Mouse (Mus musculus): ENCODE measurements at regions not wholly inside any gene's neighbourhood (a gene's known extent, or its start where the extent isn't known, plus 50 kb on each side); places are given as distances from the start of the nearest gene placed in this dataset.

DNA sequence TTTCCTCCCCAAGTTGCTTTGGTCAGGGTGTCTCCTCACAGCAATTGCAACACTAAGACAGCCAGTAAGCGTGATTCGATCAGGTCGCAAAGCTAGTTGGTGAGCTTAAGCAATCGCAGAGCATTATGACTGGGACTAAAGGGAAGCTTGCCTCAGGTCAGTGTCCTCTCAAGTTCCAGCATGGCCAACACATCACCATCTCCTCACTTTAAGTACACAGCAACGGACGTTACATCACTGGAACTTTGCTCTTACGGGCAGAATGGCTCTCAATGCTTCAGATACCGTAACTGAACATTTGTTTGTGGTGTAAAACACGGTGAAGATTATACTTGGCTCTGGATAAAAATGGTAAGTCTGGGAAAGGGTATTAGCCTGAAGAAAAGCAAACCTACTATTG is 106.7 kb downstream of the Sptssa start:
- H3K4me3 ChIP-seq (ENCODE audit: insufficient read depth in 1 of 2, low read depth in 1 of 2, low read length in 2 of 2, poor library complexity in 1 of 2, severe bottlenecking in 1 of 2), result no peak overlapping the region
- no peak overlapping the region for H3K27ac ChIP-seq (ENCODE audit: insufficient read depth, low read depth, low read length, poor library complexity, severe bottlenecking)
- H3K36me3 ChIP-seq (ENCODE audit: control insufficient read depth, insufficient read depth, low read length, poor library complexity, severe bottlenecking), result no peaks in the 10 kb centered on the region
- in situ Hi-C loops (cut with MboI; ENCODE audit: low sequenced_read_pairs in 2 of 2, unreplicated experiment in 2 of 2), result loop anchor here in 1 of 2 experiments (25.0 kb wide), 1 partner anchor 1637 kb away; no protein-coding TSS in a partner anchor
- TF ChIP-seq ZC3H11A (IDR thresholded peaks at IDR 0.05; ENCODE audit: borderline replicate concordance, low read depth, low read length) (no peak), CHD2 (IDR thresholded peaks at IDR 0.05; ENCODE audit: low read depth, low read length) (no peak), HCFC1 (IDR thresholded peaks at IDR 0.05; ENCODE audit: borderline replicate concordance, insufficient read depth, low read length) (no peak), MAFK (IDR thresholded peaks at IDR 0.05; ENCODE audit: insufficient read depth, low read depth, low read length) (no peak), ZNF384 (IDR thresholded peaks at IDR 0.05; ENCODE audit: low read depth, low read length) (no peak)
- no peaks in the 10 kb centered on the region for H3K9me3 ChIP-seq (ENCODE audit: control insufficient read depth, insufficient read depth, low read depth, low read length)
- H3K4me1 ChIP-seq (ENCODE audit: control insufficient read depth in 2 of 2, insufficient read depth in 2 of 2, low read length in 2 of 2, poor library complexity in 1 of 2), result peaks cover 0 to 2% of the 10 kb centered on the region in 2 experiments; a peak in 1 of 4 replicates
- H3K9ac ChIP-seq (ENCODE audit: insufficient read depth, low read depth, low read length, poor library complexity, severe bottlenecking), result no peak overlapping the region
- DNase-seq (ENCODE audit: low read depth, low spot score), result no peak

DNA sequence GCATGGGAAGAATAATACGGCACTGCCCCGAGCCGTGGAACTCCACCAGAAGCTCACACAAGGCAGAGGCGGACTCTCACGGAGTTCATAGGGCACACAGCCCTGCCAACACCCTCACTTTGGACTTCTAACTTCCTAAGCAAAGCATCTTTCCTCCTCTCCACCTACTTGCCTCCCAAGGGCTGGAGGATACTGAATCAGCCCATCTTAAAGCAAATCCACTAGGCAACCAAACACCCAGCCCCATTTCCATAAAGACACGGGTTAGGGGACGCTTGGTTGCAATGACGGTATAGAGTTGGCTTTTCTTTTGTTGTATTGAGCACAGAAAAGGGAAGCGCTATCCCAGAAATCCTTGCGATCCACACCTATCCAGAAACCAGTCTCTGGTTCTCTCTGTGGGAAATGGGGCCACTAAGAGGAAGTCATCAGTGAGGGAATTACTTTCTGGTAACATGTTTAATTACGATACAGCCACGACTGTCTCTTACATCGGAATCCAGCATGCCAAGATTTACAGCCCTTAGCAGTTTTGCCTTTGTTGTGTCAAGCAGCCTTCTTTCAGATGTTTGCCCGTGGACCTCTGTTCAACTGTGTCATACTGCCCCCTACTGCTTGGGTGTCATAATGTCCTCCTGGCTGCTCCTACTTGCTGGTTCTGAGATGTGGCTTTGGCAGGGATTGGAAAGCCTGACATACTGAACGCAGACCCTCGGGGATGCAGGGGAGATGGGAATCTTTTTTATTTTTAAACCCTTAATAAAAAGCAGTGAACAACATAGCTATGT is 110.4 kb downstream of the Sptssa start:
- no peak for TF ChIP-seq MAFK (IDR thresholded peaks at IDR 0.05; ENCODE audit: insufficient read depth, low read depth, low read length)
- no peak for TF ChIP-seq CHD2 (IDR thresholded peaks at IDR 0.05; ENCODE audit: low read depth, low read length)
- TF ChIP-seq ZC3H11A (IDR thresholded peaks at IDR 0.05; ENCODE audit: borderline replicate concordance, low read depth, low read length), result peak; percentile 84; the same call in 1 of the 2 replicates
- TF ChIP-seq ZNF384 (IDR thresholded peaks at IDR 0.05; ENCODE audit: low read depth, low read length), result no peak
- TF ChIP-seq HCFC1 (IDR thresholded peaks at IDR 0.05; ENCODE audit: borderline replicate concordance, insufficient read depth, low read length), result no peak
- Histone ChIP-seq H3K36me3 (ENCODE audit: control insufficient read depth, insufficient read depth, low read length, poor library complexity, severe bottlenecking) (no peaks in the 10 kb centered on the region), H3K4me3 (ENCODE audit: insufficient read depth in 1 of 2, low read depth in 1 of 2, low read length in 2 of 2, poor library complexity in 1 of 2, severe bottlenecking in 1 of 2) (no peak overlapping the region), H3K9me3 (ENCODE audit: control insufficient read depth, insufficient read depth, low read depth, low read length) (no peaks in the 10 kb centered on the region), H3K27ac (ENCODE audit: insufficient read depth, low read depth, low read length, poor library complexity, severe bottlenecking) (no peak overlapping the region), H3K9ac (ENCODE audit: insufficient read depth, low read depth, low read length, poor library complexity, severe bottlenecking) (no peak overlapping the region), H3K4me1 (ENCODE audit: control insufficient read depth in 2 of 2, insufficient read depth in 2 of 2, low read length in 2 of 2, poor library complexity in 1 of 2) (peaks cover 0 to 2% of the 10 kb centered on the region in 2 experiments; a peak in 1 of 4 replicates)
- DNase-seq (ENCODE audit: low read depth, low spot score), result peak; percentile 74
- in situ Hi-C loops (cut with MboI; ENCODE audit: low sequenced_read_pairs in 2 of 2, unreplicated experiment in 2 of 2), result no loop called here

DNA sequence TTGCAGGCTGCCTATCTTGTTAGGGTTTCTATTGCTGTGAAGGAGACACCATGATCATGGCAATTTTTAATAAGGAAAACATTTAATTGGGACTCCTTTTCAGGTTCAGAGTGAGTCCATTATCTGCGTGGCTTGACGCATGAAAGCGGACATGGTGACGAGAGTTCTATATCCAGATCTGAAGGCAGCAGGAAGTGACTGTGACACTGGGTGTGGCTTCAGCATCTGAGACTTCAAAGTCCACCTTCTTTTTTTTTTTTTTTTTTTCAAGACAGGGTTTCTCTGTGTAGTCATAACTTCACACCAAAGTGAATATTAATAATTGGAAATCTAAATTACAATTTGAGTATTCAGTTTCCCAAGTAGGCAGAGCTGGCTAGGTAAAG is 118.1 kb downstream of the Sptssa start:
- Histone ChIP-seq H3K4me1 (ENCODE audit: control insufficient read depth in 2 of 2, insufficient read depth in 2 of 2, low read length in 2 of 2, poor library complexity in 1 of 2) (no peaks in the 10 kb centered on the region), H3K9ac (ENCODE audit: insufficient read depth, low read depth, low read length, poor library complexity, severe bottlenecking) (no peak overlapping the region), H3K9me3 (ENCODE audit: control insufficient read depth, insufficient read depth, low read depth, low read length) (no peaks in the 10 kb centered on the region), H3K27ac (ENCODE audit: insufficient read depth, low read depth, low read length, poor library complexity, severe bottlenecking) (no peak overlapping the region), H3K36me3 (ENCODE audit: control insufficient read depth, insufficient read depth, low read length, poor library complexity, severe bottlenecking) (no peaks in the 10 kb centered on the region), H3K4me3 (ENCODE audit: insufficient read depth in 1 of 2, low read depth in 1 of 2, low read length in 2 of 2, poor library complexity in 1 of 2, severe bottlenecking in 1 of 2) (no peak overlapping the region)
- in situ Hi-C loops (cut with MboI; ENCODE audit: low sequenced_read_pairs in 2 of 2, unreplicated experiment in 2 of 2), result no loop called here
- no peak for DNase-seq (ENCODE audit: low read depth, low spot score)
- TF ChIP-seq MAFK (IDR thresholded peaks at IDR 0.05; ENCODE audit: insufficient read depth, low read depth, low read length) (no peak), HCFC1 (IDR thresholded peaks at IDR 0.05; ENCODE audit: borderline replicate concordance, insufficient read depth, low read length) (no peak), CHD2 (IDR thresholded peaks at IDR 0.05; ENCODE audit: low read depth, low read length) (no peak), ZC3H11A (IDR thresholded peaks at IDR 0.05; ENCODE audit: borderline replicate concordance, low read depth, low read length) (no peak), ZNF384 (IDR thresholded peaks at IDR 0.05; ENCODE audit: low read depth, low read length) (no peak)

DNA sequence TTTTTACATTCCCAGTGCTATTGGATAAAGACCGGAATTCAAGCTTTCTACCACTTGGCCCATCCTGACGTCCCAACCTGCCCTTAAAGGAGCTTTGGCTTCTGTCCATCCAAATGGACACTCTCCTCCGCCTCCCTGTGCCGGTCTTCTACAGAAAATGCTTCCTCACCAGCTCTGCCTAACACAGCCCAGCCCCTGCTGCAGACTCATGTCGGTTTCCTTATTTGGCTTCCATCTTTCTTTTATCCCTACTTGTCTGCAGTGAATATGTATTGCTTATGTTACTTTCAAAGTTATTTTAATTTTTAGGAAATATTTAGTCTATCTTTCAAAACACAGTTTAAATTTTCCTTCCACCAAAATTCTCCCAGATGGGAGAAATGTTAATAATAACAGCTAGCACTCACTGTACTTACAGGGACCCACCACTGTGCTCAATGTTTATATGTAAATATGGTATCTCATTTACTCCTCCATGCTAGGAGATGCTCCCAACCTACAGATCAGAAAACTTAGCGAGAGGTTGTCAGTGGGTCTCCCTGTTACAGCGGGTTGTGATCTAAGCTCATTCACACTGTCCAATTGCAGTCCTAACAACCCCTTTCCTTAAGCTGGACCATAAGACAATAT is 118.6 kb downstream of the Sptssa start:
- no peak overlapping the region for H3K27ac ChIP-seq (ENCODE audit: insufficient read depth, low read depth, low read length, poor library complexity, severe bottlenecking)
- H3K9ac ChIP-seq (ENCODE audit: insufficient read depth, low read depth, low read length, poor library complexity, severe bottlenecking), result no peak overlapping the region
- H3K36me3 ChIP-seq (ENCODE audit: control insufficient read depth, insufficient read depth, low read length, poor library complexity, severe bottlenecking), result no peaks in the 10 kb centered on the region
- DNase-seq (ENCODE audit: low read depth, low spot score), result no peak
- no peaks in the 10 kb centered on the region for H3K9me3 ChIP-seq (ENCODE audit: control insufficient read depth, insufficient read depth, low read depth, low read length)
- no peak for TF ChIP-seq ZNF384 (IDR thresholded peaks at IDR 0.05; ENCODE audit: low read depth, low read length)
- TF ChIP-seq ZC3H11A (IDR thresholded peaks at IDR 0.05; ENCODE audit: borderline replicate concordance, low read depth, low read length), result no peak
- no peak for TF ChIP-seq MAFK (IDR thresholded peaks at IDR 0.05; ENCODE audit: insufficient read depth, low read depth, low read length)
- TF ChIP-seq HCFC1 (IDR thresholded peaks at IDR 0.05; ENCODE audit: borderline replicate concordance, insufficient read depth, low read length), result no peak
- no peak for TF ChIP-seq CHD2 (IDR thresholded peaks at IDR 0.05; ENCODE audit: low read depth, low read length)
- in situ Hi-C loops (cut with MboI; ENCODE audit: low sequenced_read_pairs in 2 of 2, unreplicated experiment in 2 of 2), result no loop called here
- H3K4me3 ChIP-seq (ENCODE audit: insufficient read depth in 1 of 2, low read depth in 1 of 2, low read length in 2 of 2, poor library complexity in 1 of 2, severe bottlenecking in 1 of 2), result no peak overlapping the region
- no peaks in the 10 kb centered on the region for H3K4me1 ChIP-seq (ENCODE audit: control insufficient read depth in 2 of 2, insufficient read depth in 2 of 2, low read length in 2 of 2, poor library complexity in 1 of 2)
